Mouse (Mus musculus) olfactory bulb, adult 2 months (tissue): Measurements from ENCODE around the gene Nsg2.

Source experiments
- CTCF ChIP-seq: fragments of 200-500 bp; IDR thresholded peaks from 2 replicates; pipeline ENCODE4 v1.5.1; 2012; ENCODE audit warnings: low read depth, mild to moderate bottlenecking, low read length, moderate library complexity; ENCODE audit not compliant: insufficient read depth
- POLR2A ChIP-seq: fragments of 200-500 bp; IDR thresholded peaks from 2 replicates; pipeline ENCODE4 v1.6.1; 2012; ENCODE audit warnings: mild to moderate bottlenecking, low read depth, low read length, moderate library complexity; ENCODE audit not compliant: insufficient read depth

DNA sequence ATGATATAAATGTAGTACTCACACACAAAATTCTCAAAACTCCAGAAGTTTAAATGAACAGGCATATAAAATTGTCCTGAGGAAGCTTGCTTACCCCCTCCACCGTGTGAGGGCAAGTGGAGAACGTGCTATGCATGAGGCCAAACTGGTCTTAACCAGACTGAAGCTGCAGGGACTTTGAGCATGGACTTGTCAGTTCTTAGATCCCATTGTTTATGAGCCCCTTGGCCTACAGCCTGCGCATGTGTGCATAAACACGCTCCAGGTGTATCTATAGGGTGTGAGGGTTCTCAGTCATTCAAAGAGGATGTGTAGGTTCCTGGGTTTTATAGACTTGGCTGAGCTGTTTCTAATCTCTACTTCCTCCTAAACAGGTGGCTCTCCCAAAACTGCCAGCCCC lies 31.1 kb downstream of the Nsg2 start:
- no peak for TF ChIP-seq POLR2A
- TF ChIP-seq CTCF, result no peak
